Mouse (Mus musculus): Measurements from ENCODE around the gene Retreg3. TPM values are rescaled to one million over a fixed set of nuclear protein-coding genes. Genes with fewer than 3 reads are reported as not detected.
"Not testable (repeated sequence)": the region's sequence is repeated elsewhere in the genome, so short reads cannot be mapped to it uniquely, and the experiment has no call there.

Retreg3 gene
- total and polyA plus RNA-seq, 3 experiments = 28.5 to 31.8 (median 31.0) TPM

- Histone ChIP-seq H3K27ac (no peak overlapping the region), H3K9ac (ENCODE audit: low read depth, low read length) (no peak overlapping the region), H3K4me1 (ENCODE audit: control insufficient read depth, insufficient read depth, low read length) (peaks cover 9% of the 10 kb centered on the region), H3K79me2 (replicated peaks; ENCODE audit: control insufficient read depth, insufficient read depth, low read length) (no peaks in the 10 kb centered on the region), H3K27me3 (ENCODE audit: control insufficient read depth, insufficient read depth, low read length) (no peaks in the 10 kb centered on the region), H3K4me3 (no peak overlapping the region), H3K36me3 (ENCODE audit: control insufficient read depth, insufficient read depth, low read length) (peaks cover 10% of the 10 kb centered on the region)
- 95% methylated on average over 15 of the region's 15 CpGs for WGBS
- peak in 1 of 2 experiments; percentile 3 for DNase-seq
- intact Hi-C loops (cut with DNase I) = no loop called here
- TF ChIP-seq POLR2A (IDR thresholded peaks at IDR 0.05; ENCODE audit: insufficient read depth, low read depth, low read length) (no peak), EP300 (IDR thresholded peaks at IDR 0.05; ENCODE audit: insufficient read depth, low read depth, low read length) (no peak), CTCF (IDR thresholded peaks at IDR 0.05) (no peak)
These were observed 41.9 kb upstream of the Retreg3 start for GRCm38 (mm10) chr11:101161551-101161950.

- H3K4me3 ChIP-seq; H3K79me2 ChIP-seq (replicated peaks; ENCODE audit: control insufficient read depth, insufficient read depth, low read length); intact Hi-C loops (cut with DNase I); H3K27ac ChIP-seq; H3K27me3 ChIP-seq (ENCODE audit: control insufficient read depth, insufficient read depth, low read length); H3K36me3 ChIP-seq (ENCODE audit: control insufficient read depth, insufficient read depth, low read length); H3K9ac ChIP-seq (ENCODE audit: low read depth, low read length): not testable (repeated sequence)
- peak in 1 of 2 experiments; percentile 5 for DNase-seq
- WGBS = 74% methylated on average over 8 of the region's 8 CpGs
- H3K4me1 ChIP-seq (ENCODE audit: control insufficient read depth, insufficient read depth, low read length) = peaks cover 10% of the 10 kb centered on the region
These were observed 41.4 kb upstream of the Retreg3 start for GRCm38 (mm10) chr11:101160981-101161505.

- H3K79me2 ChIP-seq (replicated peaks; ENCODE audit: control insufficient read depth, insufficient read depth, low read length); H3K36me3 ChIP-seq (ENCODE audit: control insufficient read depth, insufficient read depth, low read length); H3K27ac ChIP-seq; H3K4me3 ChIP-seq; H3K27me3 ChIP-seq (ENCODE audit: control insufficient read depth, insufficient read depth, low read length); H3K9ac ChIP-seq (ENCODE audit: low read depth, low read length); DNase-seq; intact Hi-C loops (cut with DNase I): not testable (repeated sequence)
- WGBS = 66% methylated on average over 10 of the region's 10 CpGs
- peaks cover 10% of the 10 kb centered on the region for H3K4me1 ChIP-seq (ENCODE audit: control insufficient read depth, insufficient read depth, low read length)
These were observed 40.5 kb upstream of the Retreg3 start for GRCm38 (mm10) chr11:101160151-101160550.

- no peaks in the 10 kb centered on the region for H3K79me2 ChIP-seq (replicated peaks; ENCODE audit: control insufficient read depth, insufficient read depth, low read length)
- DNase-seq = peak; percentile 67 to 74
- peak within 1 kb of the TSS; percentile 27; the same call in 1 of the 2 replicates for H3K27ac ChIP-seq
- WGBS = 3% methylated on average over 36 of the region's 36 CpGs
- TF ChIP-seq POLR2A (IDR thresholded peaks at IDR 0.05; ENCODE audit: insufficient read depth, low read depth, low read length) (no peak; the same call in 1 of the 2 replicates), EP300 (IDR thresholded peaks at IDR 0.05; ENCODE audit: insufficient read depth, low read depth, low read length) (peak; percentile 44; the same call in 1 of the 2 replicates)
- H3K36me3 ChIP-seq (ENCODE audit: control insufficient read depth, insufficient read depth, low read length) = no peaks in the 10 kb centered on the region
- intact Hi-C loops (cut with DNase I) = no loop called here
- H3K27me3 ChIP-seq (ENCODE audit: control insufficient read depth, insufficient read depth, low read length) = no peaks in the 10 kb centered on the region
- H3K4me3 ChIP-seq = peak within 1 kb of the TSS; percentile 56
- H3K9ac ChIP-seq (ENCODE audit: low read depth, low read length) = peak within 1 kb of the TSS; percentile 67
- peaks cover 1% of the 10 kb centered on the region; the same call in 1 of the 2 replicates for H3K4me1 ChIP-seq (ENCODE audit: control insufficient read depth, insufficient read depth, low read length)
These were observed 36.2 kb upstream of the Retreg3 start, which contains the start of gene Tubg2 for GRCm38 (mm10) chr11:101155728-101156371. Tubg2 (plus strand) TSS chr11:101155907.

- WGBS = 76% methylated on average over 6 of the region's 6 CpGs
- Histone ChIP-seq H3K4me1 (ENCODE audit: control insufficient read depth, insufficient read depth, low read length) (peaks cover 1% of the 10 kb centered on the region; the same call in 1 of the 2 replicates), H3K4me3 (no peak overlapping the region), H3K27me3 (ENCODE audit: control insufficient read depth, insufficient read depth, low read length) (no peaks in the 10 kb centered on the region), H3K9ac (ENCODE audit: low read depth, low read length) (no peak overlapping the region), H3K79me2 (replicated peaks; ENCODE audit: control insufficient read depth, insufficient read depth, low read length) (no peaks in the 10 kb centered on the region), H3K27ac (no peak overlapping the region), H3K36me3 (ENCODE audit: control insufficient read depth, insufficient read depth, low read length) (no peaks in the 10 kb centered on the region)
- intact Hi-C loops (cut with DNase I) = no loop called here
- TF ChIP-seq EP300 (IDR thresholded peaks at IDR 0.05; ENCODE audit: insufficient read depth, low read depth, low read length) = no peak
- no peak for TF ChIP-seq POLR2A (IDR thresholded peaks at IDR 0.05; ENCODE audit: insufficient read depth, low read depth, low read length)
- no peak for TF ChIP-seq CTCF (IDR thresholded peaks at IDR 0.05)
- no peak for DNase-seq
These were observed 35.5 kb upstream of the Retreg3 start for GRCm38 (mm10) chr11:101155151-101155550.

GRCm38 (mm10) chr11:101154648-101155047, 35.0 kb upstream of the Retreg3 start:
- H3K4me3 ChIP-seq = no peak overlapping the region
- no peaks in the 10 kb centered on the region for H3K79me2 ChIP-seq (replicated peaks; ENCODE audit: control insufficient read depth, insufficient read depth, low read length)
- DNase-seq = no peak
- no peak for TF ChIP-seq POLR2A (IDR thresholded peaks at IDR 0.05; ENCODE audit: insufficient read depth, low read depth, low read length)
- no peak for TF ChIP-seq EP300 (IDR thresholded peaks at IDR 0.05; ENCODE audit: insufficient read depth, low read depth, low read length)
- no peak for TF ChIP-seq CTCF (IDR thresholded peaks at IDR 0.05)
- intact Hi-C loops (cut with DNase I) = no loop called here
- no peak overlapping the region for H3K9ac ChIP-seq (ENCODE audit: low read depth, low read length)
- H3K27me3 ChIP-seq (ENCODE audit: control insufficient read depth, insufficient read depth, low read length) = no peaks in the 10 kb centered on the region
- peaks cover 1% of the 10 kb centered on the region; the same call in 1 of the 2 replicates for H3K4me1 ChIP-seq (ENCODE audit: control insufficient read depth, insufficient read depth, low read length)
- H3K36me3 ChIP-seq (ENCODE audit: control insufficient read depth, insufficient read depth, low read length) = no peaks in the 10 kb centered on the region
- H3K27ac ChIP-seq = no peak overlapping the region

All from heart, adult 2 months (tissue).